Mouse (Mus musculus) adrenal gland, adult 8-10 months (tissue): Measurements from ENCODE around the gene Bag5. TPM values are rescaled to one million over a fixed set of nuclear protein-coding genes. Genes with fewer than 3 reads are reported as not detected.
A peak's percentile ranks its signal among the peaks of the same experiment; 100 is the strongest.
"Not testable (repeated sequence)": the region's sequence is repeated elsewhere in the genome, so short reads cannot be mapped to it uniquely, and the experiment has no call there.

Source experiments
- DNase-seq: peaks from one replicate; pipeline ENCODE4 v3.0.0; 2022
- total RNA-seq, 4 experiments: library from RNA; stranded (reverse); gene quantifications; 2 replicates each; pipeline ENCODE4 v1.2.4; 2022

Gene Bag5
- total RNA-seq: 10 to 100 TPM; 39.2 to 41.7 (median 40.0) TPM

GRCm38 (mm10) chr12:111713004-111713651, at the start of gene Bag5, which contains the start of gene Apopt1:
Gene Bag5 (minus strand): TSS chr12:111713257.
Gene Apopt1 (plus strand): TSS chr12:111713261.
- DNase-seq: peak; percentile 89

DNA sequence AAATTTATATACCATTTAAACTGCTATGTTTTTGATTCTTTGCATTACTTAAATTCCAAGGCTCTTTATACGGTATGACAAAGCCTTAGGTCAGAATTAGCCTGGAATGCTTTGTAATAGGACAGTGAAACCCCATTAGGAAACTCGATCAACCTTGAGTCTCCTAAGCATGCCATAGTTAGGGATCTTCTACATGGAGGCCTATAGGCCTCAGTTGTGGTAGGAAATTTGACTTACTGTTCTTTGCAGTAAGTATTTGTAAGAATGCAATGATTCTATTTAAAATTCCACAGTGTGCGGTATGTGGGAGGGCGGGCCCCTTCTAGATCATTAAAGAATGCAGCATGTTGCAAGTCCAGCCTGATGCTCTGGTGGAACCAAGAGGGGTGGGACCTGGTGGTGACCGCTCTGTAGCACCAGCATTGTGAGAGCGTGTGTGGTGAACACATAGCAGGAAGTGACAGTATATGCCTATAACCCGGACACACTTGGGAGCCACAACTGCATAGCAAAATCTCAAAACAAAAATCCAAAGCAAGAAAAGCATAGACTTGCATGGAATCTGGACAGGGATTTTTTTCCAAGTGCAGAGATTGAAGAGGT, 47.4 kb upstream of the Bag5 start:
- no peak for DNase-seq

DNA sequence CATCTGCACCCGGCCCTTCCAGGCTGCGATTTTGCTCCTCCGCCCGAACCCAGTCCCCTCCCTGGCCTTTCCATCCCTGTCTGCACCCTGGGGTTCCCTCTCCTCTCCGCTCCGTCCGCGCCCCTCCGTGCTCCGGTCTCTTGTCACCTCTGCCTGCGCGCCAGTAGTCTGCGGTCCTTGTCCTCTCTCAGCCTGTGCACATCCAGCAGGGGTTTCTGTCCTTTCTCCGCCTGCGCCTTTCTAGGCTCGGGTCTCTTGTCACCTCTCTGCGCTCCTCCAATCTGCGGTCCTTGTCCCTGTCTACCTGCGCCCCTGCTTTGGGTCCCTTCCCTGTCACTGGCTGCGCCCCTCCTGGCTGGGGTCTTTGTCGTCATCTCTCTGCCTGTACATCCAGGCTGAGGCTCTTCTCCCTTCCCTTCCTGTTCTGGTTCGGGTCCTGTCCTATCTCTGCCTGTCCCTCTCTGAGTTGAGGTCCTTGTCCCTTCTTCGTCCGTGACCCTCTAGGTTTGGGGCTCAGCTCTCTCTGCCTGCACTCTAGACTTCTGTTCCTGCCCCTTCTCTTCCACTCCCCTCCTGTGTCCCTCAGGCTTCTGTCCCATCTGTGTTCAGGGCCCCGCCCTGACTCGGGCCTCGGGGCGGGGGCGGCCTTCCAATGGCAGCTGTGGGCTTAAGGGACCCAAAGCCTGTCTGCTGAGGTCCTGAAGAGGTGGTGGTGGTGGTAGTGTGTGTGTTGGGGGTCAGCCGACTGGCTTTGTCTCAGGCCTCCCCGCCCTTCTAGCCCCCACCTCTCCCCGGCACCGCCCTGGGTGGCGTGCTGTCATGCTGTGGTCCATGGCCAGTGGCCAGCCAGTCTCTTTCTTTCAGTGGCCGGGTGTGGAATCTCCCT, 46.4 kb upstream of the Bag5 start:
- peak; percentile 53 for DNase-seq

DNA sequence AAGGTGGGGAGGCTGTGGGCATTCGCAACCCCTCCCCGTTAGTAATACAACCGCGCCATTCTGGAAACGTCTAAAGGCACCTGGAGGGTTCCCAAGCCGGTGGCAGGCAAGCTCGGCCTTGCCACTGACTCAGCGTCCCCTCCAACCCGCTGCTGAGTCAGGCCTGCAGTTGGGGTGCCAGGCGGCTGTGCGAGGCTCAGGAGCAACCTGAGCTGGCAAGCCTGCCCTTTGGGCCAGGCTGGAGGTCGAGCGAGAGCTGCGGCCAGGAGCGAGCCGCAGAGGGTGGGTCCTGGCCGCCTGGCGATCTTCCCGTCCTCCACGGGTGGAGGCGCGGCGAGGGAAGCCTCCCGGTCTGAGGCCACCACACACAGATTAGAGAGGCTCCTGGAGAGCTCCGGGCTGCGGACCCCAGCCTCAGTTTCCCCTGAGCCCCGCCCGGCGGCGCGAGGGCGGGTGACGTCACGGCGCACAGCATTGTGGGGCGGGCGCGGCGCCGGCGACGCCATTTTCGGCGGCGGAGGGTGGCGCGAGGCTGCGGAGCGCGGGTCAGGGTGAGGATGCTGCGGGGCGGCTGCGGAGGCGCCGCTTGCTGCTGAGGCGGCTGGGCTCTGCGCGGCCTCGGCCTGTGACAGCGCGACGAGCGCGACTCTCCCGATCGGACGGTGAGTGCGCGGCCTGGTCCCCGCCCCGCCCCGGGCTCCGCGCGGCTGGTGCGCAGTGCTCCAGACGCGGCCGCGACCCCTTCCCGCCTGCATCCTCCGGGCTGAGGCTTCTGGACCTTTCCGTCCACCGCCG, 45.5 kb upstream of the Bag5 start, which contains the start of gene Klc1:
Klc1 (plus strand) TSS at position 469 of the 795 bp plus-strand sequence.
- peak; percentile 62 for DNase-seq

- no peak for DNase-seq
Measured at GRCm38 (mm10) chr12:111757561-111758325, 44.7 kb upstream of the Bag5 start.

GRCm38 (mm10) chr12:111756698-111757082, 43.6 kb upstream of the Bag5 start:
- no peak for DNase-seq

- DNase-seq: peak; percentile 45
Measured at GRCm38 (mm10) chr12:111756082-111756697, 43.1 kb upstream of the Bag5 start.

DNA sequence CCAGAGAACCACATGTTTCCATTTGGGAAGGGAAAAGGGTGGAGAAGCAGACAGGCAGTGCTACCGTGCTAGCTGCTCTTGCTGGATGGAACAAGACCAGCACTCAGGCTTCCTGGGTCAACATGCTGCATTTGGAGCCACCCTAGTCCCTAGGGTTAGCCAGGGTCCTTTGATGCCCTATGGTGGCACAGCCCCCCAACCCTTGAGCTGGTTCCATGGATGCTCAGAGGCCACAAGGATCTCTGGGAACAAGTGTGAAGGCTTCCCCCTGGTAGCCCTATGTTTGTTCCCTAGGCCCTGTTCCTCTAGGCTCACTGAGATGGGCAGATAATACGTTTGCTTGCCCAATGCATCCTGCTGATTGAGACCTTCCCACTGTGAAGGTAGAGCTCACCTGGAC, 42.2 kb upstream of the Bag5 start:
- DNase-seq: no peak

GRCm38 (mm10) chr12:111754710-111755109, 41.7 kb upstream of the Bag5 start:
- DNase-seq: no peak

- no peak for DNase-seq
Measured at GRCm38 (mm10) chr12:111753347-111753746, 40.3 kb upstream of the Bag5 start.

DNA sequence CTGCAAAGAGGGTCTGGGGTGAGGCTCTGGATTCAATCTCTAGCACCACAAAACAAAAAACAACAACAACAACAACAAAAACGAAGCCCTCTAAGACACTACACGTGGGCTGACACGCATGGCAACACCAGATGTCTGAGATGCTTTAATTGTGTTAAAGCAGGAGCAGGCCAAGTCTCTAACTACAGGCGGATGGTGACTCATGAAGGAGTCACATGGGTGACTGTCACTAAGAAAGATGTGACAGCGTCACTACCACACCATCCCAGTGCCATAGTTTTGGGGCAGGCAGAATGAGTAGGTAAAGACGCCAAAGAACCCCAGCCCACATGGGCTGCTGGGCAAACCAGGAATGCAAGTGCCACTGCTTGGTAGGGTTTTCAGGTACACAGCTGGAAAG, 39.4 kb upstream of the Bag5 start:
- DNase-seq: no peak

DNA sequence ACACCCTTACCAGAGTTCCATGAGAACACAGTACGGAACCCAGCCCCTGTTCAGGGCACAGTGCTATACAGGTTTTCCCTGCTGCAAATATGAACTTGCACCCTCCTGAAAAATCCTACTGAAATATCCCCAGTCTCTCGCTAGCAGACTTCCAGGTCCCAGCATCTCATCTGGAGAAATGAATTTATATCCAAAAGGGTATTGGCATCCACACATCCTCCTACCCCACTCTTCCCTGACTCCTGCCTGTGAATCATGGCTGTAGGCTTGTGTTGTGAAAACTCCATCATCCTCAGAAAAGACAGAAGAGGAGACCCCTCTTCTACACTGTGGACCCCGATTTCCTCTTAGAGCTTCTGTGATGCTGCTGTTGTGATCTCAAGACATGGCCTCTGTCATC, 37.7 kb upstream of the Bag5 start:
- no peak for DNase-seq

DNA sequence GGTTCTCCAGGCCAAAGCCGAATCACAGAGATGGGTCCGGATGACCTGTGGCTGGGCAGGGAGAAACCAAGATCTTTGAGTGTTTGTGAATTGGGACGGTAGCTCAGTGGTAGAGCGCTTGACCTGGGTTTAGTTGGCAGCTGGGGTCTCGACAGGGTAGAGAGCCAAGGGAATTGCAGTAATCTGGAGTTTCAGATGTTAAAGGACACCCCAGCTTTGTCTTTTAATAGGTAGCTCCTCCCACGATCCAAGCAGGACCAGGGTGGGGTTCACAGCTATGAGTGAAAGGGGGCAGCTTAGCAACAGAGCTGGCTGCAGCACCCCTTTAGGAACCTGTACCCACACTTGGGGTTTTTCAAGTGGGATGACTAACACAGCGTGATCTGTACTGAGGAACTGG, 34.4 kb upstream of the Bag5 start:
- DNase-seq: no peak

- DNase-seq: peak; percentile 46
Measured at GRCm38 (mm10) chr12:111746091-111746490, 33.0 kb upstream of the Bag5 start.

GRCm38 (mm10) chr12:111745274-111745673, 32.2 kb upstream of the Bag5 start:
- no peak for DNase-seq

DNA sequence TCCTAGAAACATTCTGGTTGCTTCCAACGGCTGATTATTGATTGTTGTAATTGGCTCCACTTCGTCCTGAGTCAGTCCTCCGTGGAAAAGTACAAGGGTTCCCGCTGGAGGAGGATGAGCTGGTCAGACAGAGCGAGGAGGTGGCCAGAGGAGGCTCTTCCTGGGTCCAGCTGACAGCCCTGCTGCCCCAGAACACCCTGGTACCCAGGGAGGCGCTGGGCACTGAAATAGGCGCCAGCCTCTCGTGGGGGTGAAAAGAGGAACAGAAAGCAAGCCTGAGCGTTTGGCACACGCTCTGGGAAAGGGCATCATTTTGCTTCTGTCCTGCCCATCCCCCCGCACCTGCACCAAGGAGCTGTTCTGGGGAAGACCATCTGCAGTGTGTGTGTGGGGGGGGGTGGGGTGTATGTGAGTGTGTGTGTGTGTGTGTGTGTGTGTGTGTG, 30.9 kb upstream of the Bag5 start:
- no peak for DNase-seq

DNA sequence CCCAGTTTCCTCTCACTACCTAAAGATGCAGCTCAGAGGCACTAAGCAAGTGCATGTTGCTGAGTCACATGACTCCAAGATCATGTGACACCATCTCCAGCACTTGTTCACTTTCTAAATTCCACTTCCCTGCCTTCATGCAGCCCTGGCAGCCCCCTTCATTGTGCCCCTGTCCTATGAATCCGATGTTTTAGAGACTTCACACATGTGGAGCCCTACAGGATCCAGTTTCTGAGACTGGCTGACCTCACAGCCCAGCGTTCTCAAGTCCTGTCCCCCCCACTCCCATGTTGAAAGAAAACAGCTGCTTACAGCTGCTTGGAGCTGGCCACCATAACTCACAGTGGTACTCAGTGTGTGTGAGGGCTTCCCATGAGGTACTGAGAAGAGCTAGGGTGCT, 30.4 kb upstream of the Bag5 start:
- DNase-seq: no peak

DNA sequence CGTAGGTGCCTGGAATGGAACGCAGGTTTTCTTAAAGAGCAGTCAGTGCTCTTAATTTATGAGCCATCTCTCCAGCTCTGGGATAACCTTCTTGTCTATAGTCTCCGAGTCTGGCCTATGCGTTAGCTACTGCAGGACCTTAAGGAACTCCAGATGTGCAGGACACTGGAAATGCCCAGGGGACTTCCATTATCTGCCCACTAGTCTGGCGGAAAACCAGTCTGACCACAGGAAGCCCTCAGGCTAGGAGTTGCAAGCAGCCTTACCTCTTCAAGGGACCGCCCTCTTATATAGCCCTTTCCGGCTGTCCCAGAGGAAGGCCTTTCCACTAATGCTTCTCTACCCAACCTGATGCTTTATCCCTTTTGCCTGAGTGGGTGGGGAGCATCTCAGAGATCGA, 28.3 kb upstream of the Bag5 start:
- DNase-seq: no peak

DNA sequence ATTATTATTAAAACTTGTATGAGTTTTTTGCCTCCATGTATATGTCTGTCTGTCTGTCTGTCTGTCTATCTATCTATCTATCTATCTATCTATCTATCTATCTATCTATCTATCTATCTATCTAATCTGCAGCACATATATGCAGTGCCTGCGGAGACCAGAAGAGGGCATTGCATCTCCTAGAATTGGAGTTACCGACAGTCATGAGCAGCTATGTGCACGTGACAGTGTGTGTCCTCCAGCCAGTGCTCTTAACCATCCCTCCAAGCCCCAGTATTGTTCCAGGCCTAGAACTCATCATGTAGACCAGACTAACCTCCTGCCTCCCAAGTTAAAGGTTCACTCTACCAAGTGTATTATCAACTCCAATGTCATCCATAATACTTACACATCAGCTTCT, 25.7 kb upstream of the Bag5 start:
- DNase-seq: no peak

DNA sequence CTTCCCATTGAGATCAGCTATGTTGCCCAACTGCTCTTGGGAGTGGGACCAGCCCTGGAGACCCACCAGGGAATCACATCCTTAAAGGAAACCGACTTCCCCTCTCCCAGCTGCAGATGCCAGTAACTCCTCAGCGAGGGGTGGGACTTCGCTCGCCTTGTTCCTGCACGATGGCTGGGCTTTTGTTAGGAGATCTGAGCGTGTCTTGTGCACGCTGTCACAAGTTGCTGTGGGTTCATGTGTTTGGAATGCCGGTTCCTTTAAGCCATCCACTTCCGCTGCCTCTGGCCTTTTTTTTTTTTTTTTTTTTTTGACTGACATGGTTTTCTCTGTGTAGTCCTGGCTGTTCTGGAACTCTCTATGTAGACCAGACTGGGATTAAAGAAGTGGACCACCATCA, 24.3 kb upstream of the Bag5 start:
- no peak for DNase-seq

DNA sequence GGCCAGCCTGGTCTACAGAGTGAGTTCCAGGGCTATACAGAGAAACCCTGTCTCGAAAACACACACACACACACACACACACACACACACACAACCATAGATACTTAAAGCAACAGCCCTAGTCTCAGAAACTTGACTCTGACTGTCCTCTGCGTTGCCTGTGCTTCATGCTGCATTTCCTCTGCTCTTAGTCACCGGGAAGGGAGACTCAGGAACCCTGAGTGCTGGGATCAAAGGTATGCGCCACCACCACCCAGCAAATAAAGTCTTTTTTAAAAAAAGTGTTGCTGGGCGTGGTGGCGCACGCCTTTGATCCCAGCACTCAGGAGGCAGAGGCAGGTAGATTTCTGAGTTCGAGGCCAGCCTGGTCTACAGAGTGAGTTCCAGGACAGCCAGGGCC, 23.6 kb upstream of the Bag5 start:
- DNase-seq: not testable (repeated sequence)
